8 mouse cellular contexts compared by ENCODE assay signal in the genomic region with DNA sequence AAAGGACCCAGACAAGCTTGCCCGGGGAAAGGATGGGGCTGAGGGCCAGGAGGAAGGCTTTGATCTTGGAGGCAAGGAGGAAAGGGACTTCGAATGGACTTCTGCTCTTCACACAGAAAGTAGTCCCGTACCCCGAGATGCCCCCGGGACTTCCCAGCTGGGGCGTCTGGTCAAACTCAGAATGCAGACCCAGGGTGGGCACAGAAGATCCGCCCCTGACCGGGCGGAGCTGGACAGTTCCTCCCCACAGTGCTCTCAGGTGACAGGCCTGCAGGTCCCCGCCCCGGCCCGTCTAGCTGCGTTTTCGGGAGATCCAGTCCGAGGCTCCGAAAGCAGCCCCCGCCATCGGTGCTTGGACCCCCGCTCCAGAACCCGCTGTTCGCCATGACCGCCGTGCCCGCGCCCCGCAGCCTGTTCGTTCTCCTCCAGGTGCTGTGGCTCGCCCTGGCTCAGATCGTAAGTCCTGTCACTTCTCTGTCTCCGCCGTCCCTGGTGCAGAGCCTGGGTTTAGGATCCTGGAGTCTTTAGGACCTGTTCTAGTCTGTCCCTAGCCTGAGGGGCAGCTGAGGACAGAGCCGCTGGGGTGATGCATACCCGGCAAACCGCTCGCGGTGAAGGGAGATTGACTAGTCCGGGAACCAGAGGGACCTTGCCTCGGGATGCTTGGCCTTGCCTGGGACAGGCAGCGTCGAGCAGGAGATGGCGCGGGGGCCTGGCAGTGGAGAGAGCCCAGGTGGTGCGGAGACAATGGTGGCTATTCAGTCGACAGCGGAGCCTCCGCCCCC. TPM values are rescaled to one million over a fixed set of nuclear protein-coding genes. Genes with fewer than 3 reads are reported as not detected.
DNase-seq lines count a peak whose midpoint lies in the region; ATAC-seq and TF ChIP-seq lines count a peak whose summit lies in the region.

A gene (plus strand): TSS at position 55 of the 785 bp plus-strand sequence.

- peak within 1 kb of the TSS; percentile 75 for H3K9ac ChIP-seq in hindbrain, embryonic 16.5 days (ENCODE audit: low read depth, low read length)
- H3K9ac ChIP-seq in midbrain, postnatal 0 days (replicated peaks; ENCODE audit: low read length, poor library complexity, severe bottlenecking), result peak within 1 kb of the TSS; percentile 63

- H3K27ac ChIP-seq in hindbrain, embryonic 16.5 days (ENCODE audit: low read depth, low read length), result no peak within 1 kb of the TSS; the same call in 1 of the 2 replicates
- no peak within 1 kb of the TSS for H3K27ac ChIP-seq in midbrain, postnatal 0 days (ENCODE audit: low read depth, low read length)

- ATAC-seq in frontal cortex, adult (ENCODE audit: low TSS enrichment), result peak; percentile 42; the same call in 1 of the 2 replicates
- ATAC-seq in hindbrain, embryonic 16.5 days, result peak; percentile 41
- peak; percentile 17; the same call in 1 of the 2 replicates for ATAC-seq in midbrain, postnatal 0 days (ENCODE audit: low FRiP score)
- ATAC-seq in erythroblast, adult 5-6 weeks (replicated peaks; ENCODE audit: low FRiP score, poor library complexity, severe bottlenecking), result no peak

- H3K27me3 ChIP-seq in hindbrain, embryonic 16.5 days (replicated peaks; ENCODE audit: control insufficient read depth, insufficient read depth, low read length), result peaks cover 2% of the 10 kb centered on the region; the same call in 1 of the 2 replicates
- no peaks in the 10 kb centered on the region for H3K27me3 ChIP-seq in midbrain, postnatal 0 days (ENCODE audit: insufficient read depth, low read length)

- 3% methylated on average over 44 of the region's 46 CpGs for WGBS in hindbrain, embryonic 16.5 days
- WGBS in midbrain, postnatal 0 days, result 4% methylated on average over 46 of the region's 46 CpGs

- H3K9me3 ChIP-seq in hindbrain, embryonic 16.5 days (ENCODE audit: control insufficient read depth, low read length), result no peaks in the 10 kb centered on the region
- no peaks in the 10 kb centered on the region for H3K9me3 ChIP-seq in midbrain, postnatal 0 days (ENCODE audit: low read length)

- H3K36me3 ChIP-seq in hindbrain, embryonic 16.5 days (ENCODE audit: control insufficient read depth, insufficient read depth, low read length), result no peaks in the 10 kb centered on the region
- H3K36me3 ChIP-seq in midbrain, postnatal 0 days (ENCODE audit: insufficient read depth, low read length), result 0 out of 2 replicates have a peak, but pooled peaks cover 3% of the 10 kb centered on the region

- peak within 1 kb of the TSS; percentile 70 for H3K4me2 ChIP-seq in hindbrain, embryonic 16.5 days (ENCODE audit: low read length)
- H3K4me2 ChIP-seq in midbrain, postnatal 0 days (ENCODE audit: low read depth, low read length, poor library complexity, severe bottlenecking), result peak within 1 kb of the TSS; percentile 53

- peaks cover 13% of the 10 kb centered on the region for H3K4me1 ChIP-seq in hindbrain, embryonic 16.5 days (ENCODE audit: control insufficient read depth, insufficient read depth, low read depth, low read length)
- 0 out of 2 replicates have a peak, but pooled peaks cover 4% of the 10 kb centered on the region for H3K4me1 ChIP-seq in midbrain, postnatal 0 days (ENCODE audit: insufficient read depth, low read length)

- H3K4me3 ChIP-seq in hindbrain, embryonic 16.5 days (ENCODE audit: low read length), result peak within 1 kb of the TSS; percentile 44
- peak within 1 kb of the TSS; percentile 37 for H3K4me3 ChIP-seq in midbrain, postnatal 0 days (ENCODE audit: low read depth, low read length)

- TF ChIP-seq CTCF in midbrain, postnatal 0 days (IDR thresholded peaks at IDR 0.05), result no peak

- DNase-seq in frontal cortex, adult 2 months (ENCODE audit: extremely low spot score in 1 of 2, low spot score in 1 of 2), result no peak
- peak; percentile 33 for DNase-seq in right cerebral cortex, postnatal 4 days
- DNase-seq in right cerebral cortex, postnatal 25 days, result no peak
- peak; percentile 51 for DNase-seq in midbrain, postnatal 0 days (ENCODE audit: low spot score)
- no peak for DNase-seq in adipocyte (ENCODE audit: low spot score)

RNA-seq across cellular contexts. Expression of the gene that starts here (rescaled TPM):
- 5.8 and 7.2 TPM in 2 replicates for polyA plus RNA-seq in frontal cortex, adult 2 months (2012; rRNA removed)
- 15.4 and 19.3 TPM in 2 replicates for polyA plus RNA-seq in hindbrain, embryonic 16.5 days (2015; fragmentation: Nextera tagmentation; extraction: Ambion mirVana)
- 38.4 and 68.5 TPM in 2 replicates for total RNA-seq in midbrain, postnatal 0 days (2014; rRNA removed)
- 18.2 and 19.7 TPM in 2 replicates for polyA plus RNA-seq in midbrain, postnatal 0 days (2015; fragmentation: Nextera tagmentation; extraction: Ambion mirVana)
- total RNA-seq in erythroblast, adult 5-6 weeks (2015; ENCODE audit: low replicate concordance), result not detected in 2 replicates
- not detected in 2 replicates for total RNA-seq in erythroblast, adult 5-6 weeks (2017; ENCODE audit: low replicate concordance)

Comparison
In these comparisons a context has a peak if more than half of its experiments do, and no peak if none do; other contexts are left out.
1. RNA of the gene that starts here (total RNA-seq): 38.4 to 68.5 TPM in midbrain, postnatal 0 days; not detected in erythroblast, adult 5-6 weeks; every median in the first group is over 10 times any median in the second.
2. DNase-seq: peak in right cerebral cortex, postnatal 4 days (single experiment) and midbrain, postnatal 0 days (single experiment); none in frontal cortex, adult 2 months (0 of 2), right cerebral cortex, postnatal 25 days (single experiment) and adipocyte (single experiment).